Mouse (Mus musculus) liver, adult 2 months (tissue): ENCODE measurements around the gene 1700001P01Rik. TPM values are rescaled to one million over a fixed set of nuclear protein-coding genes. Genes with fewer than 3 reads are reported as not detected.

ENCODE experiments used
- DNase-seq: peaks from one replicate; pipeline ENCODE4 v3.0.0-alpha.2; 2011; ENCODE audit warnings: low read depth, low spot score; ENCODE audit errors: extremely low read depth
- H3K27ac ChIP-seq: fragments of 200-500 bp; replicated peaks from 2 replicates; pipeline ENCODE4 v1.5.1; 2012; ENCODE audit warnings: low read depth, mild to moderate bottlenecking, control low read depth, inconsistent platforms, low read length; ENCODE audit not compliant: insufficient read depth
- H3K27me3 ChIP-seq: fragments of 200-500 bp; 2 replicates; pipeline ENCODE4 v1.6.1; 2012; ENCODE audit warnings: mild to moderate bottlenecking, moderate library complexity, low read length, inconsistent platforms; ENCODE audit not compliant: control insufficient read depth, insufficient read depth
- H3K36me3 ChIP-seq: fragments of 200-500 bp; 2 replicates; pipeline ENCODE4 v1.6.1; 2012; ENCODE audit warnings: low read length, inconsistent platforms; ENCODE audit not compliant: control insufficient read depth, insufficient read depth
- H3K4me1 ChIP-seq: fragments of 200-500 bp; 2 replicates; pipeline ENCODE4 v1.6.1; 2011; ENCODE audit warnings: low read length; ENCODE audit not compliant: control insufficient read depth, insufficient read depth
- H3K4me3 ChIP-seq: fragments of 200-500 bp; 2 replicates; pipeline ENCODE4 v1.5.1; 2011; ENCODE audit warnings: low read depth, mild to moderate bottlenecking, control low read depth, low read length, moderate library complexity; ENCODE audit not compliant: insufficient read depth
- H3K79me2 ChIP-seq: fragments of 200-500 bp; 2 replicates; pipeline ENCODE4 v1.6.1; 2012; ENCODE audit warnings: inconsistent platforms, mild to moderate bottlenecking, low read length, moderate library complexity; ENCODE audit not compliant: control insufficient read depth, insufficient read depth
- H3K9ac ChIP-seq: fragments of 200-500 bp; 2 replicates; pipeline ENCODE4 v1.6.1; 2012; ENCODE audit warnings: low read depth, mild to moderate bottlenecking, control low read depth, inconsistent platforms, low read length
- CTCF ChIP-seq: fragments of 200-500 bp; IDR thresholded peaks from 2 replicates; pipeline ENCODE4 v1.5.1; 2011; ENCODE audit warnings: low read depth, low read length, control low read depth
- POLR2A ChIP-seq: fragments of 200-500 bp; IDR thresholded peaks from 2 replicates; pipeline ENCODE4 v1.6.1; 2011; ENCODE audit warnings: low read length, control low read depth; ENCODE audit not compliant: insufficient read depth; ENCODE audit errors: extremely low read depth
- WGBS: fragments of 180-500 bp; shearing (Covaris S2); methylation state at CpG from one replicate; pipeline ENCODE4 v1.1.7; 2018; 5-methylcytosine and 5-hydroxymethylcytosine counted together
- polyA plus RNA-seq: library from polyadenylated mRNA; depleted of rRNA; stranded (reverse); fragments of >200 nt; gene quantifications from 2 replicates; pipeline ENCODE4 v1.2.3, GENCODE M21; 2012
- total RNA-seq: library from RNA; depleted of rRNA; stranded (reverse); fragments of >200 nt; gene quantifications from 2 replicates; pipeline ENCODE4 v1.2.3, GENCODE M21; 2014

Gene 1700001P01Rik
- total and polyA plus RNA-seq, 2 experiments = not detected

GRCm38 (mm10) chr11:97821401-97822064, 45.8 kb upstream of the 1700001P01Rik start:
- Histone ChIP-seq H3K27ac (peak overlapping the region; percentile 24), H3K4me3 (no peak overlapping the region), H3K27me3 (no peaks in the 10 kb centered on the region), H3K36me3 (0 out of 2 replicates have a peak, but pooled peaks cover 3% of the 10 kb centered on the region), H3K9ac (no peak overlapping the region), H3K79me2 (peaks cover 14% of the 10 kb centered on the region; the same call in 1 of the 2 replicates), H3K4me1 (peaks cover 49% of the 10 kb centered on the region)
- TF ChIP-seq POLR2A (no peak), CTCF (no peak)
- 65% methylated on average over 8 of the region's 8 CpGs for WGBS
- DNase-seq = peak; percentile 69

GRCm38 (mm10) chr11:97820840-97821239, 45.1 kb upstream of the 1700001P01Rik start:
- DNase-seq = peak; percentile 98
- no peak overlapping the region for H3K9ac ChIP-seq
- H3K36me3 ChIP-seq = peaks cover 4% of the 10 kb centered on the region; the same call in 1 of the 2 replicates
- no peak overlapping the region for H3K4me3 ChIP-seq
- H3K79me2 ChIP-seq = peaks cover 14% of the 10 kb centered on the region; the same call in 1 of the 2 replicates
- H3K4me1 ChIP-seq = peaks cover 54% of the 10 kb centered on the region
- TF ChIP-seq POLR2A (no peak), CTCF (no peak)
- WGBS = 8% methylated on average over 4 of the region's 4 CpGs
- H3K27me3 ChIP-seq = no peaks in the 10 kb centered on the region
- peak overlapping the region; percentile 85 for H3K27ac ChIP-seq

GRCm38 (mm10) chr11:97819923-97820322, 44.2 kb upstream of the 1700001P01Rik start:
- DNase-seq = peak; percentile 91
- Histone ChIP-seq H3K4me1 (peaks cover 54% of the 10 kb centered on the region), H3K27ac (peak overlapping the region; percentile 85), H3K4me3 (no peak overlapping the region), H3K79me2 (peaks cover 19% of the 10 kb centered on the region; the same call in 1 of the 2 replicates), H3K27me3 (no peaks in the 10 kb centered on the region), H3K9ac (no peak overlapping the region), H3K36me3 (peaks cover 2% of the 10 kb centered on the region; the same call in 1 of the 2 replicates)
- no peak for TF ChIP-seq POLR2A
- TF ChIP-seq CTCF = no peak
- 10% methylated on average over 5 of the region's 5 CpGs for WGBS

GRCm38 (mm10) chr11:97819102-97819501, 43.4 kb upstream of the 1700001P01Rik start:
- H3K9ac ChIP-seq = peak overlapping the region; percentile 35; the same call in 1 of the 2 replicates
- TF ChIP-seq CTCF = no peak
- TF ChIP-seq POLR2A = no peak
- WGBS = 32% methylated on average over 4 of the region's 4 CpGs
- no peak overlapping the region for H3K4me3 ChIP-seq
- H3K27me3 ChIP-seq = no peaks in the 10 kb centered on the region
- peak overlapping the region; percentile 81 for H3K27ac ChIP-seq
- peaks cover 60% of the 10 kb centered on the region for H3K4me1 ChIP-seq
- peaks cover 19% of the 10 kb centered on the region; the same call in 1 of the 2 replicates for H3K79me2 ChIP-seq
- DNase-seq = no peak
- H3K36me3 ChIP-seq = peaks cover 2% of the 10 kb centered on the region; the same call in 1 of the 2 replicates

GRCm38 (mm10) chr11:97818571-97818970, 42.9 kb upstream of the 1700001P01Rik start:
- TF ChIP-seq CTCF (no peak), POLR2A (no peak)
- H3K27ac ChIP-seq = peak overlapping the region; percentile 81
- WGBS = 4% methylated on average over 4 of the region's 4 CpGs
- H3K79me2 ChIP-seq = peaks cover 19% of the 10 kb centered on the region; the same call in 1 of the 2 replicates
- no peak overlapping the region for H3K4me3 ChIP-seq
- peaks cover 64% of the 10 kb centered on the region for H3K4me1 ChIP-seq
- no peaks in the 10 kb centered on the region for H3K27me3 ChIP-seq
- DNase-seq = peak; percentile 76
- peak overlapping the region; percentile 35 for H3K9ac ChIP-seq
- H3K36me3 ChIP-seq = peaks cover 2% of the 10 kb centered on the region; the same call in 1 of the 2 replicates

GRCm38 (mm10) chr11:97818003-97818402, 42.3 kb upstream of the 1700001P01Rik start:
- H3K79me2 ChIP-seq = peaks cover 19% of the 10 kb centered on the region; the same call in 1 of the 2 replicates
- WGBS = 60% methylated on average over 6 of the region's 6 CpGs
- no peak for DNase-seq
- no peak overlapping the region for H3K4me3 ChIP-seq
- H3K4me1 ChIP-seq = peaks cover 65% of the 10 kb centered on the region
- TF ChIP-seq CTCF (no peak), POLR2A (no peak)
- H3K36me3 ChIP-seq = peaks cover 2% of the 10 kb centered on the region; the same call in 1 of the 2 replicates
- H3K27ac ChIP-seq = peak overlapping the region; percentile 71
- no peaks in the 10 kb centered on the region for H3K27me3 ChIP-seq
- 0 out of 2 replicates have a peak overlapping the region, but pooled peaks have one; percentile 2 for H3K9ac ChIP-seq
